Mouse (Mus musculus) G1E (cell line): Measurements from ENCODE around the gene Mthfsl.
"Not testable (repeated sequence)": the region's sequence is repeated elsewhere in the genome, so short reads cannot be mapped to it uniquely, and the experiment has no call there.

ENCODE experiments used
- GATA1 ChIP-seq: IDR thresholded peaks from 2 replicates; pipeline ENCODE4 v1.6.1; 2012; ENCODE audit warnings: borderline replicate concordance, low read length, inconsistent platforms, mixed read lengths
- TAL1 ChIP-seq: conservative IDR thresholded peaks from 2 replicates; pipeline ENCODE4 v1.6.1; 2012; ENCODE audit warnings: low read depth, low read length, inconsistent platforms, mixed read lengths

GRCm38 (mm10) chr9:88735289-88735688 is 15.2 kb upstream of the Mthfsl start:
- TF ChIP-seq TAL1, GATA1: not testable (repeated sequence)
